In genomic region chr16:84796678-84797077, GRCm38 (mm10) we compare ENCODE assay signal across 25 mouse cellular contexts. TPM values are rescaled to one million over a fixed set of nuclear protein-coding genes. Genes with fewer than 3 reads are reported as not detected.
"Had no signal": no experiment of that assay in that cellular context is flagged by ENCODE, and none has a peak within 500 bp of the region (broad histone marks: within the 10 kb centered on the region; RNA-seq: fewer than 3 reads in every experiment).

No protein-coding gene starts in this region.

- H3K9me3 ChIP-seq: limb, embryonic 12.5 days; limb, embryonic 15.5 days; midbrain, embryonic 13.5 days; neural tube, embryonic 13.5 days; stomach, embryonic 15.5 days had no signal

- H3K36me3 ChIP-seq: limb, embryonic 12.5 days; limb, embryonic 15.5 days; neural tube, embryonic 13.5 days; stomach, embryonic 15.5 days had no signal

- H3K4me3 ChIP-seq: limb, embryonic 12.5 days; limb, embryonic 15.5 days; midbrain, embryonic 13.5 days; myocyte; neural tube, embryonic 13.5 days; stomach, embryonic 15.5 days had no signal

- H3K27ac ChIP-seq: limb, embryonic 12.5 days; limb, embryonic 15.5 days; liver, embryonic 14.5 days; midbrain, embryonic 13.5 days; neural tube, embryonic 13.5 days; stomach, embryonic 15.5 days had no signal

- H3K4me1 ChIP-seq: limb, embryonic 12.5 days; limb, embryonic 15.5 days; midbrain, embryonic 13.5 days; neural tube, embryonic 13.5 days; stomach, embryonic 15.5 days had no signal

- H3K9ac ChIP-seq: limb, embryonic 12.5 days; limb, embryonic 15.5 days; liver, embryonic 14.5 days; liver, postnatal 0 days; midbrain, embryonic 13.5 days; neural tube, embryonic 13.5 days; stomach, embryonic 15.5 days had no signal

- H3K27me3 ChIP-seq: limb, embryonic 12.5 days; limb, embryonic 15.5 days; midbrain, embryonic 13.5 days; neural tube, embryonic 13.5 days; stomach, embryonic 15.5 days had no signal

- ATAC-seq: intestine, embryonic 16.5 days; liver, postnatal 0 days; midbrain, embryonic 13.5 days; midbrain, embryonic 16.5 days had no signal

- H3K4me2 ChIP-seq: limb, embryonic 12.5 days; limb, embryonic 15.5 days; liver, embryonic 11.5 days; midbrain, embryonic 13.5 days; neural tube, embryonic 13.5 days; stomach, embryonic 15.5 days had no signal

- DNase-seq: kidney, adult 18-20 months; kidney, adult 9 months; kidney, postnatal 14 days; kidney, postnatal 4 days; left cerebral cortex, postnatal 4 days; liver, postnatal 0 days; lung, postnatal 4 days; retina, postnatal 1 day; right cerebral cortex, postnatal 25 days; spleen, adult 18-20 months; thymus, adult 18-20 months; thymus, postnatal 36 days had no signal

RNA-seq across cellular contexts. Expression of gene Jam2, which starts 22.8 kb away (rescaled TPM):
- total RNA-seq: megakaryocyte progenitor cell, adult 5-6 weeks; monocyte, adult 5-6 weeks; neutrophil, adult 5-6 weeks had no signal
